Mouse (Mus musculus): ENCODE measurements around the gene Smc6.

- no peak for TF ChIP-seq POLR2A (IDR thresholded peaks at IDR 0.05; ENCODE audit: borderline replicate concordance, low read depth, low read length)
- no peak for TF ChIP-seq CTCF (IDR thresholded peaks at IDR 0.05; ENCODE audit: low read depth, low read length)
Observed at GRCm38 (mm10) chr12:11272568-11272967, 6.9 kb downstream of the Smc6 start.

All from bone marrow macrophage, adult 2 months (primary cell).